Mouse (Mus musculus): ENCODE measurements around the gene Coasy.

Gene Coasy

DNA sequence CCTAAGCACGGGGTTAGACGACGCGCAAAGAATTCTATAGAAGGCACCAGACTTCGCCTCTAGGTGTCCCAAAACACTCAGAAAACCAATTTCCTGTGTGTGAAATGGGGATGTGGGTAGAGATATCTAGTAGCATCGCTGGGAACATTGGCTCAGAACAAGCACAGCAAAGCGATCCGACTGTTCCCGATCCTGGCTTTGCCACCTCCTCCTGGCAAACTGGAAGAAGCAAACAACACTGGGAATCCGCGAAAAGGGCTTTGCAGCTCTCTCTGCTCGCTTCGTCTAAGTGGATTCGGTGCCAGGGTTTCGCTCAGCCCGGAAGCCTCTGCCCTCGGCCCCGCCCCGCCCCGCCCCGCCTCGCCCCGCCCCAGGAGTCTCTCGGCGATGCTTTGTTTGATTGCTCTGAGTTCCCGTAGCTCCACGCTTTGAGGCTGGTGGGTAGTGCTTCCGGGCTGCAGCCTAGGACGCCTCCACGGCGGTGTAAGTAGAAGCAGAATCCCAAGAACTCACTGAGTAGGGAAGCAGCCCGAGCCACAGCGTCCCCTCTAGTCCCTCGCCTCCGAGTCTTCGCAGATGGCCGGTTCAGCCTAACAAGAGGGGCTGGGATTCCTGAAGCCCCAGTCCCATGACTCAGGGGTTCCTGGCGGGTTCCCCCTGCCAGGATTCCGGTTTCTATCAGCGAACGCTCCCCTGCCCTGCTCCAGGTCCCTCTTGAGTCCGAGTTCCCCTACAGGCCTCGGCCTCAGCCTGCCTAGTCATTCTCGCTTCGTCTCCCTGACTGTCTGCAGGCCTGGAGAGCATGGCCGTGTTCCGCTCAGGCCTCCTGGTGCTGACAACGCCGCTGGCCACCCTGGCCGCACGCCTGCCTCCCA is at the start of gene Coasy:
Coasy (plus strand) TSS at position 358 of the 875 bp plus-strand sequence.
- peak; percentile 91 to 95 for DNase-seq (ENCODE audit: low spot score in 2 of 2)

- no peak for DNase-seq (ENCODE audit: low spot score in 2 of 2)
Observed at GRCm38 (mm10) chr11:101033856-101034500, 48.4 kb upstream of the Coasy start.

DNA sequence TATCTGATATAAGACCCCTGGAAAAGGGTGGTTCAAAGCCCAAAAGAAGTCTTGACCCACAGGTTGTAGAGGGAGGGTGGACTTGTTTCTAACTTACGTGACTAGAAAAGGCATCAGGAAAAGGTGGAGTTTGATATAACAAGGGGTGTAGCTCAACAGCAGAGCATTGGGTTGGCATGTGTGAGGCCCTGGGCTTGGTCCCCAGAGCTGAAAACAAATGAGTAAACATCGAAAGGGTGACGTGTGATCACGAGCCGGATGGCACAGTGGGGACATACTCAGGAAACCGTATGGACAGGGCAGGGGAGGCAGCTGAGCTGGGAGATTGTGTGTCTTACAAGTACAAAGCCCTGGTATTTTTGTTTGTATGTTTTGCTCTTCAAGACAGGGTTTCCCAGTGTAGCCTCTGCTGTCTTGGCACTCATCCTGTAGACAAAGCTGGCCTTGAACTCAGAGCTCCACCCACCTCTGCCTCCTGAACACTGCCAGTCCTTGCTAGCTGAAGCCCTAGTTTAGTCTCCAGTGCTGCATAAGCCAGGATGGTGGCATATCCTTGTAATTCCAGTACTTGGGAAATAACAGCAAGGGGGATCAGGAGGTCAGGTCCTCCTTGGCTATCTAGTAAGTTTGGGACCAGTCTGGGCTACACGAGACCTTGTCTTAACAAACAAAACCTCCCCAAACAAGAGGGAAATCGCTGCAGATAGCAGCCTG is 47.6 kb upstream of the Coasy start:
- DNase-seq (ENCODE audit: low spot score in 2 of 2) = no peak

DNA sequence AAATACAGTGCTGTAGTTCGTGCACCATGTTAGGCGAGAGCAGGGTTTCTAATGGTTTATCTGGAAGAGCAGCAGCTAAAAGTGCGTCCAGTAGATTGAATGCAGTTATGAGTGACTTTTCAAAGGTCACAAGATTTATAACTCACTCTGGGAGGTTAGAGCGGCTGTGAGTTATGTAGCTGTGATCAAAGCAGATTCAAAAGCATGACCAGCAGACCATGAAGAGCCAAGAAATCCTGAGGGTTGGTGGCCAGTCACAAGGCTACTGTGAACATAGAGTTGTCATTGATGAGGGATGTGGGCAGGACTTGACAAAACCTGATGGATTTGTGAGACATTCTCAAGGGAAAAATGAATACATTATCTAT is 47.1 kb upstream of the Coasy start:
- no peak for DNase-seq (ENCODE audit: low spot score in 2 of 2)

DNA sequence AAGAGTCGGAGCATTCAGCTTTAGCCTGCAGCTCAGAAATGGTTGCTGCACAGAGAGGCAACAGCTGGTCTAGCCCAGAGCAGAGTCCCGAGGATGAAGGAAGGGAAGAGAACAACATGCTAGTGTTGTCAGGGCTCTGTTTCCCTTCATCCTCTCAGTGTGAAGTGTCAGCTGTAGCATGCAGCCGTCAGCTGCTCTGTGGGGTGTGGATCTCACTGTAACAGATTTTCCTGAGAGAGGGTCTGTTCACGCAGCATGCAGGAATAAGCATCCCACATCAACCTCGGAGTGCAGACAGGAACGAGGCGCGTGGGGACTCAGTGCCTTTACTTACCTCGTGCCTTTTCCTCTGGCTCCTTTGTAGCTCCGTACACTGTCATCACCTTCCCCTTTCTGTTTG is 44.6 kb upstream of the Coasy start:
- DNase-seq (ENCODE audit: low spot score in 2 of 2) = no peak

- DNase-seq (ENCODE audit: low spot score in 2 of 2) = no peak
Observed at GRCm38 (mm10) chr11:101045826-101046225, 36.5 kb upstream of the Coasy start.

DNA sequence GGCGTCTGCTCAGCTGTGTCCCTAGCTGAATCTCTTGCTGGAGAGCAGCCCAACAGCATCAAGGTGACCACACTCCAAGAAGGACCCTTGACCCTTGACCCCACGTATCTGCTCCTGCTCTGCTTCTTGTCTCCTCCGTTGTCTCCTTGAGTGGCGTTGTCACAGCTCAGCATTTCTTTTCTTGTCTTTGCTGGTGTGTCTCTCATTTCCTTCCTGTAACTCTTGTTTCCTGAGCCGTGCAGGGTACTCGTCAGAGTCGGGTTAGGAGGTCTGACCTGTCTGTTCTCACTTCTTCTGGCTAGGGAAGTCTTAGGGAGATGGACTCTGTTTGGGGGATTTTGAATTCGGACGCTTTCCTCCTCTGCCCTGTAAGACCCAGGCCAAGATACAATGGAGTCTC is 35.9 kb upstream of the Coasy start:
- DNase-seq (ENCODE audit: low spot score in 2 of 2) = no peak

- no peak for DNase-seq (ENCODE audit: low spot score in 2 of 2)
Observed at GRCm38 (mm10) chr11:101047502-101047901, 34.9 kb upstream of the Coasy start.

DNA sequence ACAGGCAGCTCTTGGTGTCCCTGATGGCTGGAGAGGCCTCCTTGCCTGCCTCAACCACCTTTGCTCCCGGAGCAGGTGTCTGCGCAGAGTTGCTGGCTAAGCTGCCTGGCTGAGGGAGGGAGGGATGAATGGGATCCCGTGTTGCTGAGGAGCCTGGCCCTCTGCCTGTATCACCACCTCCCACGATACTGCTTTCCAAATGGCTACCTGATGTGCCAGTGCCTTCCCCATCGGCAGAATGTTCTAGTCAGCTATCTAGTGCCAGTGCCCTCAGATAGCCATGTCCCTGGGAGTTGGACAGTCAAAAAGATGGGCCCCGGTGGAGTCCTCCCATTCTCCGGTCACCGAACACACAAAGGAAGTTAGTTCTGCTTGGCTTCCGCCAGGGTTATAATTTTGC is 32.0 kb upstream of the Coasy start:
- DNase-seq (ENCODE audit: low spot score in 2 of 2) = no peak

DNA sequence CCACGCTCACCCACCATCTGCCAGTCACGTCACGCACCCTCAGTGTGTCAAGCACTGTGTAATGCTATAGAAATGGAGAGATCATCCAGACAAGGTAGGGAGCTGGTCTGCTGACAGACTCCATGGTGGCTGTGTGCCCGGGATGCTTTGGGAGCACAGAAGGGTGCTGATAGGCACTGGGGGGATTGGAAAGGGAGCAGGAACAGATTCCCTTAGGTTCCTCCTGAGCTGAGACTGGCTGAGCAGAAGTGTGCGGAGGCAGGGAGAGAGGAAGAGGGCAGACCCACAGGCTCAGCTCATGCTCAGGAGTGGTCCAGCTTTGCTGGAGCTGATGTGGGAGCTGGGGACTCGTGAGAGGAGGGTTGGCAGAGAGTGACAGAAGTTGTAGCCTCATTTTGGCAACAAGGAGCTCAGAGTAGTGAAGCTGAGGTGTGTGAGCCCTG is 31.3 kb upstream of the Coasy start:
- DNase-seq (ENCODE audit: low spot score in 2 of 2) = no peak

DNA sequence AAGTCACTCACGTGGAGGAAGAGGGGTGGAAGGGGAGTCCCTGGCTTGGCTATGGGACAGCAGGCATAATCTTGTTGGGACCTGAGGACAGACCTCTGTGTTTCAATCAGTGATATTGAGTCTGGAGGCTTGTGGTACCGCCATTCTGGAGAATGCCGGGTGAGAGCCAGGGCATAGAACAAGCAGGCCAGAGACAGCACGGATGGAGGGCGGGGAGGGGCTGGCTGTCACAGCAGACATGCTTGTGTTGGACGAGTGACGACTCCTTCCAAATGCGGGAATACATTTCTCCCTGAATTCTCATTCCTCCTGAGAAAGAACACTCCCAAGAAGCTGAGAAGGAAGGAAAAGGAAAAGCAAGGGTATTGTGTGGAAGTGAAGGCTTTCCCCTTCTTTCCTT is 30.7 kb upstream of the Coasy start:
- DNase-seq (ENCODE audit: low spot score in 2 of 2) = no peak

DNA sequence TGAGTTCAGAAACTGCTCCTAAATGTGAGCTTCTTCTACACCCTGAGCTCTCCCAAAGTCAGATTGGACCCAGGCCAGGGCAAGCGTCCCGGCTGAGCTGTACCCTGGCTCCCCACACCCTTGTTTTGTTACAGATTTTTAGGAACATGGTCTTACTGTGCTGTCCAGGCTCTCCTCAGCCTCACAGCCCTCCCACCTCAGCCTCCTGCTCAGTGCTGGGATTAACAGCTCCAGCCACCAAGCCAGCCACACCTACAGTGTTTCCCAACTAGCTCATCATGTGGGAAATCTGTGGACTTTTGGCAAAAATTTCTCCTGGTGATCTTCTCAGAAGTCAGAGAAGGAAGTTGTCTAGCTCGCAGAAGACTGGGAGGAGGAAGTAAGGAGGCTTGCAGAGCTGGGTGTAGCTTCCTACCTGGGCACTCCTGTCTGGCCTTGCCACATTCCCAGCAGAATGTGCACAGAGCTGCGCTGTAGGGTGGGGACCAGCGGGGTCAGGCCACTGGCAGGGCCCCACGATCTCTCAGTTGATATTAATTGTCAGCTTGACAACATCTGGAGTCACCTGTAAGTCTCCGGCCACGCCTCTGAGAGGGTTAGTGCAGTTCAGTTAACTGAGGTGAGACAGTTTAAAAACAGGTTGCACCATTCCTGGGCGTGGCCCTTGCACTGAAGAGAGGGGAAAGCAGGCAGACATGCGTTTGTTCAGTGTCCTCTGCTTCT is 29.5 kb upstream of the Coasy start:
- no peak for DNase-seq (ENCODE audit: low spot score in 2 of 2)

- DNase-seq (ENCODE audit: low spot score in 2 of 2) = no peak
Observed at GRCm38 (mm10) chr11:101053974-101054373, 28.4 kb upstream of the Coasy start.

DNA sequence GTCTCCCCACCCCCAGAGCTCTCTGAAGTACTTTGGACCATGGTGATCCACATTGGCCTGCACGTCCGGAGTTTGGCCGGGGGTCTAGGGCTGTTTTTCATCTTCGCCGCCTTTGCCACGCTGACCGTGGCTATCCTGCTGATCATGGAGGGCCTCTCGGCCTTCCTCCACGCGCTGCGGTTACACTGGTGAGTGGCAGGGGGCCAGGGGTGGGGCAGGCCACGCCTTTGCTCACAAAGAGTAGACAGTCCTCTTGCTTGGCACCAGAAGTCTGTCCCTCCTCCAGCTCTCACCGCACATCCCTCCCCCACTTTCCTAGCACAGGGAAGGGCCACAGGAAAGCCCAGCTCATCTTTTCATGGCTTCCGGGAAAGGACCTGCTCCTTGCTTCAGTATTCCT is 26.9 kb upstream of the Coasy start:
- DNase-seq (ENCODE audit: low spot score in 2 of 2) = no peak

DNA sequence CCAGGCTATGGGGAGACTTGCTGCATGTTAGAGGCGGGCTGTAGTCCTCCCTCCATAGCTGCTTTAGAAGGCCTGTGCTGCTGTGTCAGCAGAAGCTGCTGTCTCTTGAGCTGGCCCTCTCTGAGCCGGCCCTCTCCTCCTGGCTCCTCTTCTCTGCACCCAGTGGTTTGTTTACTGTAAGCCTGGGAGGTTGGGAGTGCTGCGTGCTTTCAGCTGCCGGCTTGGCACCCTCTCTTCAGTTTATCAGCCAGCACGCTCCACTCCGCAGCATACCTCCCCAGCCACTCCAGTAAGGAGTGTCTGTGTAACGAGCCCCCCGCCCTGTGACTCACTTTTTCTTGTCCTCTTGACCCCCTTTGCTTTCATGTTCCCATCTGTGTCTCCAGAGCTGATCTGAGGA is 25.5 kb upstream of the Coasy start:
- DNase-seq (ENCODE audit: low spot score in 2 of 2) = no peak

DNA sequence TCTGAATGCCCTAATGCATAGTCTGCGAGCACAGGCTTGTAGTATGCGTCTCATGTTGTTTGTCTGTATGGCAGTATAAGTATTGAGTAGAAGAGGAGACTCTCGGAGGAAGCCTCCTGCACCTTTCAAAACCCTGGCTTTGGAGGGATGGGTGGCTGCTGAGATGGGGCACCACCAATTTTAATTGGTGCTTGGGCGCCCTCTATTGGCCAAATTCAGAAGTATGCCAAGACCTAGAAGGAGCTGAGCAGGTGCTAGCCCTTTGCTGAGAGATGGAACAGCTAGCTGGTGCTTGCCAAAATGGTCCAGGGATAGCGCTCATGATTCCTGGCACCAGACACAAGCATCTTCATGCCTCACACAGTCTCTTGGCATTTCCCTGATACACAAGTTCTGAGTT is 24.5 kb upstream of the Coasy start:
- peak; percentile 76 to 84 for DNase-seq (ENCODE audit: low spot score in 2 of 2)

GRCm38 (mm10) chr11:101058726-101059125 is 23.6 kb upstream of the Coasy start:
- no peak for DNase-seq (ENCODE audit: low spot score in 2 of 2)

- DNase-seq (ENCODE audit: low spot score in 2 of 2) = no peak
Observed at GRCm38 (mm10) chr11:101059473-101059872, 22.9 kb upstream of the Coasy start.

- DNase-seq (ENCODE audit: low spot score in 2 of 2) = no peak
Observed at GRCm38 (mm10) chr11:101060126-101060525, 22.2 kb upstream of the Coasy start.

DNA sequence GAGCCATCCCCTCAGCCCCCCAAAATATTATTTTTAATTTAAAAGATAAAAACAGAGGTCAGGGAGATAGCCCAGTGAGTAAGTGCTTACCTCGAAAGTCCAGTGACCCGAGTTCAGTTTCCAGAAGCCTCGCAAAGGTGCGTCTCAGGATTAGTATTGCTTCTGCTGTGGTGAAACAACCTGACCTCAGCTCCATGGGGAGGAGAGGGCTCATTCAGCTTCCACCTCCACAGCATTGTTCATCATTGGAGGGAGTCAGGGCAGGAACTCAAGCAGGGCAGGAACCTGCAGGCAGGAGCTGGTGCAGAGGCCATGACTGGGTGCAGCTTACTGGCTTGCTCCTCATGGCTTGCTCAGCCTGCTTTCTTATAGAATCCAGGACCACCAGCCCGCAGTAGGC is 21.3 kb upstream of the Coasy start:
- DNase-seq (ENCODE audit: low spot score in 2 of 2) = no peak

DNA sequence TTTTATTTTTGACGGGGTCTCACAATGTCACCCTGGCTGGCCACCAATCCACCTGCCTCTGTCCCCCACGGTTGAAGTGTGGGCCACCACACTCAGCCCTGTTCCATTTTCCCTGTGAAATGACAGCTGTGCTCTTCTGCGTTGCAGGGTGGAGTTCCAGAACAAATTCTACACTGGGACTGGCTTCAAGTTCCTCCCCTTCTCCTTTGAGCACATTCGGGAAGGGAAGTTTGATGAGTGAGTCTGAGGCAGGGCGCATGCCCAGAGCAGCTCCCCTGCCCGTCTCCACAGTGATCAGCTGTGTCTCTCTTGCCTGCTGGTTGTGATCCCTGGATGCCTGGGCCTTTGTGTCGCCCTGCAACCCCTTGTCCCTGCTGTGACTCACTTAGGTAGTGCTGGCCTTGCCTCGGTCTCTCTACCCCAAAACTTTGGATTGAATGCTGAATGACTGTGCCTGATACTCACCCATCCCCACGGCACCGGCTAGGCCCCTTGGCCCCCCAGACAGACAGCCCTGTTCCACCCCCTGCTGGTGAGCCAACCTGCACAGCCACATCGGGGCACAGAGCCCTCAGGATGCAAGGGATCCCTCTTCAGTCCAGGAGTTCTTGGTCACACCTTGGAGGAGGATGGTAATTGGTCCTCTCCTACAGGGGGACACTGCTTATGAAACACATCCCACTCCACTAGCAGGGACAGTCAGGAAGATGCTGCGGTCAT is 20.0 kb upstream of the Coasy start:
- DNase-seq (ENCODE audit: low spot score in 2 of 2) = no peak
